In genomic region chr17:84959665-84960020, GRCm38 (mm10) we compare ENCODE assay signal across 8 mouse cellular contexts. TPM values are rescaled to one million over a fixed set of nuclear protein-coding genes. Genes with fewer than 3 reads are reported as not detected.
DNase-seq lines count a peak whose midpoint lies in the region; ATAC-seq and TF ChIP-seq lines count a peak whose summit lies in the region.

No protein-coding gene starts in this region.

- TF ChIP-seq POLR2A in MEL (IDR thresholded peaks at IDR 0.05; ENCODE audit: control insufficient read depth in 1 of 2, insufficient read depth in 1 of 2, low read depth in 1 of 2, low read length in 2 of 2, poor library complexity in 1 of 2) = no peak
- TF ChIP-seq POLR2A in thymus, adult 2 months (IDR thresholded peaks at IDR 0.05; ENCODE audit: control insufficient read depth, extremely low read depth, insufficient read depth, low read length, poor library complexity) = no peak

- TF ChIP-seq CTCF in MEL (IDR thresholded peaks at IDR 0.05 in 2 of 3, conservative IDR thresholded peaks at IDR 0.05 in 1 of 3; ENCODE audit: control insufficient read depth in 1 of 3, insufficient read depth in 1 of 3, low read depth in 2 of 3, low read length in 3 of 3, poor library complexity in 1 of 3, severe bottlenecking in 1 of 3) = no peak
- TF ChIP-seq CTCF in liver, postnatal 0 days (IDR thresholded peaks at IDR 0.05; ENCODE audit: low read depth) = no peak
- TF ChIP-seq CTCF in thymus, adult 2 months (IDR thresholded peaks at IDR 0.05; ENCODE audit: borderline replicate concordance, control insufficient read depth, extremely low read depth, insufficient read depth, low read length, poor library complexity) = no peak

- no peaks in the 10 kb centered on the region for H3K27me3 ChIP-seq in heart, embryonic 12.5 days (replicated peaks)
- H3K27me3 ChIP-seq in MEL (ENCODE audit: control insufficient read depth in 1 of 2, insufficient read depth in 2 of 2, low read length in 2 of 2) = no peaks in the 10 kb centered on the region
- no peaks in the 10 kb centered on the region for H3K27me3 ChIP-seq in hindbrain, embryonic 10.5 days (ENCODE audit: insufficient read depth, poor library complexity, severe bottlenecking)
- no peaks in the 10 kb centered on the region for H3K27me3 ChIP-seq in liver, postnatal 0 days (ENCODE audit: insufficient read depth, low read length)
- no peaks in the 10 kb centered on the region for H3K27me3 ChIP-seq in thymus, adult 2 months (ENCODE audit: control insufficient read depth, insufficient read depth, low read length)

- no peak for DNase-seq in heart, postnatal 14 days
- DNase-seq in MEL (ENCODE audit: low read depth, low spot score) = no peak
- no peak for DNase-seq in hindbrain, embryonic 10.5 days (ENCODE audit: low spot score)
- no peak for DNase-seq in liver, postnatal 0 days
- no peak for DNase-seq in thymus, adult 2 months
- DNase-seq in spleen, postnatal 10 days (ENCODE audit: low spot score in 2 of 2) = no peak
- no peak for DNase-seq in Muller cell, postnatal 12 days (ENCODE audit: inconsistent ontology term)

- H3K36me3 ChIP-seq in heart, embryonic 12.5 days = no peaks in the 10 kb centered on the region
- peaks cover 3 to 23% of the 10 kb centered on the region in 2 experiments; a peak in 2 of 4 replicates for H3K36me3 ChIP-seq in MEL (ENCODE audit: control insufficient read depth in 1 of 2, insufficient read depth in 2 of 2, low read length in 2 of 2)
- peaks cover 9% of the 10 kb centered on the region for H3K36me3 ChIP-seq in hindbrain, embryonic 10.5 days
- 0 out of 2 replicates have a peak, but pooled peaks cover 3% of the 10 kb centered on the region for H3K36me3 ChIP-seq in liver, postnatal 0 days (replicated peaks; ENCODE audit: insufficient read depth, low read length)
- no peaks in the 10 kb centered on the region for H3K36me3 ChIP-seq in thymus, adult 2 months (ENCODE audit: control insufficient read depth, insufficient read depth, low read length)

- H3K4me2 ChIP-seq in heart, embryonic 12.5 days = peak overlapping the region; percentile 65
- H3K4me2 ChIP-seq in liver, postnatal 0 days (ENCODE audit: low read depth, low read length) = peak overlapping the region; percentile 78

- peaks cover 26% of the 10 kb centered on the region for H3K4me1 ChIP-seq in heart, embryonic 12.5 days (replicated peaks)
- peaks cover 2 to 16% of the 10 kb centered on the region in 2 experiments for H3K4me1 ChIP-seq in MEL (ENCODE audit: control insufficient read depth in 1 of 2, insufficient read depth in 2 of 2, low read length in 2 of 2)
- peaks cover 34% of the 10 kb centered on the region for H3K4me1 ChIP-seq in hindbrain, embryonic 10.5 days (replicated peaks)
- peaks cover 25% of the 10 kb centered on the region for H3K4me1 ChIP-seq in liver, postnatal 0 days (ENCODE audit: insufficient read depth)
- H3K4me1 ChIP-seq in thymus, adult 2 months (replicated peaks; ENCODE audit: control insufficient read depth, insufficient read depth, low read length) = peaks cover 11% of the 10 kb centered on the region

- no peak overlapping the region for H3K9ac ChIP-seq in heart, embryonic 12.5 days
- peak overlapping the region; percentile 89 for H3K9ac ChIP-seq in MEL (ENCODE audit: control insufficient read depth, low read depth, low read length, poor library complexity, severe bottlenecking)
- H3K9ac ChIP-seq in liver, postnatal 0 days (replicated peaks) = peak overlapping the region; percentile 99

- peak overlapping the region; percentile 95 for H3K4me3 ChIP-seq in heart, embryonic 12.5 days
- H3K4me3 ChIP-seq in MEL (ENCODE audit: control insufficient read depth in 1 of 2, insufficient read depth in 1 of 2, low read depth in 2 of 2, low read length in 2 of 2) = peak overlapping the region; percentile 14 to 90; a peak in 3 of 4 replicates
- peak overlapping the region; percentile 88 for H3K4me3 ChIP-seq in hindbrain, embryonic 10.5 days
- peak overlapping the region; percentile 97 for H3K4me3 ChIP-seq in liver, postnatal 0 days (ENCODE audit: low read depth, low read length)
- H3K4me3 ChIP-seq in thymus, adult 2 months (ENCODE audit: control insufficient read depth, insufficient read depth, low read length) = no peak overlapping the region

- ATAC-seq in heart, embryonic 12.5 days (ENCODE audit: insufficient number of reproducible peaks, low FRiP score) = no peak
- no peak for ATAC-seq in liver, postnatal 0 days

- H3K79me2 ChIP-seq in MEL (ENCODE audit: control insufficient read depth, insufficient read depth, low read length, poor library complexity) = peaks cover 51% of the 10 kb centered on the region

- TF ChIP-seq RAD21 in MEL (IDR thresholded peaks at IDR 0.05; ENCODE audit: low read depth, low read length) = no peak

- intact Hi-C loops in heart, postnatal 14 days (cut with DNase I) = loop anchor here (2.0 kb wide), 2 partner anchors 63 to 131 kb away; partner anchors contain the start of genes Camkmt and Prepl

- no peaks in the 10 kb centered on the region for H3K9me3 ChIP-seq in heart, embryonic 12.5 days (replicated peaks)
- no peaks in the 10 kb centered on the region for H3K9me3 ChIP-seq in MEL (replicated peaks; ENCODE audit: insufficient read depth, low read length)
- no peaks in the 10 kb centered on the region for H3K9me3 ChIP-seq in hindbrain, embryonic 10.5 days
- H3K9me3 ChIP-seq in liver, postnatal 0 days (ENCODE audit: low read length) = no peaks in the 10 kb centered on the region

- WGBS in heart, embryonic 12.5 days = 73% methylated on average over 3 of the region's 3 CpGs
- WGBS in hindbrain, embryonic 10.5 days = 69% methylated on average over 3 of the region's 3 CpGs
- WGBS in liver, postnatal 0 days (ENCODE audit: insufficient replicate concordance) = 42% methylated on average over 3 of the region's 3 CpGs
- 66% methylated on average over 3 of the region's 3 CpGs for WGBS in thymus, adult 2 months

- H3K27ac ChIP-seq in heart, embryonic 12.5 days (ENCODE audit: poor library complexity, severe bottlenecking) = no peak overlapping the region
- H3K27ac ChIP-seq in MEL (ENCODE audit: control insufficient read depth, low read depth, low read length) = no peak overlapping the region
- H3K27ac ChIP-seq in hindbrain, embryonic 10.5 days = no peak overlapping the region
- H3K27ac ChIP-seq in liver, postnatal 0 days (ENCODE audit: low read depth) = peak overlapping the region; percentile 98
- no peak overlapping the region for H3K27ac ChIP-seq in thymus, adult 2 months (ENCODE audit: control insufficient read depth, insufficient read depth, low read length)

- no peak for TF ChIP-seq EP300 in MEL (IDR thresholded peaks at IDR 0.05; ENCODE audit: low read depth in 1 of 2, low read length in 2 of 2)
- TF ChIP-seq EP300 in liver, postnatal 0 days (IDR thresholded peaks at IDR 0.05; ENCODE audit: low read depth) = no peak; the same call in 1 of the 2 replicates

TF ChIP-seq in MEL, 35 proteins besides CTCF, POLR2A, EP300 and RAD21:
- no peak for TF ChIP-seq TBP (IDR thresholded peaks at IDR 0.05; ENCODE audit: low read depth, low read length)
- no peak for TF ChIP-seq SIN3A (IDR thresholded peaks at IDR 0.05; ENCODE audit: low read length)
- no peak for TF ChIP-seq MEF2A (IDR thresholded peaks at IDR 0.05; ENCODE audit: extremely low read depth, insufficient replicate concordance, low read depth, low read length, poor library complexity, severe bottlenecking)
- TF ChIP-seq MXI1 (IDR thresholded peaks at IDR 0.05; ENCODE audit: low read depth, low read length) = no peak
- TF ChIP-seq E2F4 (IDR thresholded peaks at IDR 0.05; ENCODE audit: borderline replicate concordance, low read depth, low read length) = no peak
- no peak for TF ChIP-seq MYB (IDR thresholded peaks at IDR 0.05; ENCODE audit: low read depth, low read length)
- no peak for TF ChIP-seq MAZ (IDR thresholded peaks at IDR 0.05; ENCODE audit: low read depth, low read length)

RNA-seq across cellular contexts. Expression of gene Ppm1b, which starts 3.1 kb away (rescaled TPM):
- polyA plus RNA-seq in heart, embryonic 12.5 days (2016; fragmentation: Nextera tagmentation; extraction: Ambion mirVana) = 73.9 and 78.9 TPM in 2 replicates
- total RNA-seq in heart, postnatal 14 days (2021) = 10 to 100 TPM; 95.4 to 99.7 TPM
- 45.7 and 48.6 TPM in 2 replicates for total RNA-seq in MEL (2012; rRNA removed)
- 10 to 100 TPM in 1 of 2 experiments, not detected in 1; 51.6 TPM for polyA plus RNA-seq in MEL (2012; ENCODE audit: insufficient read depth in 1 of 2, insufficient read length in 2 of 2, low read depth in 1 of 2, low replicate concordance in 2 of 2, missing spikeins in 1 of 2)
- polyA plus RNA-seq in hindbrain, embryonic 10.5 days (2016; fragmentation: Nextera tagmentation; extraction: Ambion mirVana) = 61.9 and 62.0 TPM in 2 replicates
- polyA plus RNA-seq in liver, postnatal 0 days (2015; fragmentation: Nextera tagmentation; extraction: Ambion mirVana) = 41.6 and 46.3 TPM in 2 replicates
- polyA plus RNA-seq in thymus, adult 2 months (2012; rRNA removed) = 34.1 and 36.4 TPM in 2 replicates
